Mouse (Mus musculus): ENCODE results near the gene Pip4k2c. TPM values are rescaled to one million over a fixed set of nuclear protein-coding genes. Genes with fewer than 3 reads are reported as not detected.
A peak's percentile ranks its signal among the peaks of the same experiment; 100 is the strongest.

The Pip4k2c gene
- total and polyA plus RNA-seq, 2 experiments from 2014 or later = 15.1 to 18.3 TPM

GRCm38 (mm10) chr10:127170002-127170401 is 41.4 kb downstream of the Pip4k2c start:
- ATAC-seq (ENCODE audit: low FRiP score) = no peak
- H3K4me1 ChIP-seq (ENCODE audit: insufficient read depth, low read length) = peaks cover 8% of the 10 kb centered on the region; the same call in 1 of the 2 replicates
- no peak overlapping the region for H3K27ac ChIP-seq (ENCODE audit: low read depth, low read length)
- peaks cover 18% of the 10 kb centered on the region for H3K36me3 ChIP-seq (ENCODE audit: insufficient read depth, low read length)
- H3K4me2 ChIP-seq (ENCODE audit: low read depth, low read length, poor library complexity, severe bottlenecking) = 0 out of 2 replicates have a peak overlapping the region, but pooled peaks have one; percentile 36
- DNase-seq (ENCODE audit: low spot score) = peak; percentile 64
- TF ChIP-seq CTCF (IDR thresholded peaks at IDR 0.05) = peak; percentile 59
- no peaks in the 10 kb centered on the region for H3K9me3 ChIP-seq (ENCODE audit: low read length)
- 8% methylated on average over 22 of the region's 22 CpGs for WGBS
- peak overlapping the region; percentile 4; the same call in 1 of the 2 replicates for H3K4me3 ChIP-seq (ENCODE audit: low read depth, low read length)
- 0 out of 2 replicates have a peak, but pooled peaks cover 11% of the 10 kb centered on the region for H3K27me3 ChIP-seq (ENCODE audit: insufficient read depth, low read length)
- H3K9ac ChIP-seq (replicated peaks; ENCODE audit: low read length, poor library complexity, severe bottlenecking) = no peak overlapping the region

GRCm38 (mm10) chr10:127167614-127168192 is 43.7 kb downstream of the Pip4k2c start:
- no peak overlapping the region for H3K27ac ChIP-seq (ENCODE audit: low read depth, low read length)
- DNase-seq (ENCODE audit: low spot score) (no peak), ATAC-seq (ENCODE audit: low FRiP score) (no peak)
- peaks cover 18% of the 10 kb centered on the region for H3K36me3 ChIP-seq (ENCODE audit: insufficient read depth, low read length)
- H3K9me3 ChIP-seq (ENCODE audit: low read length) = no peaks in the 10 kb centered on the region
- 0 out of 2 replicates have a peak, but pooled peaks cover 11% of the 10 kb centered on the region for H3K27me3 ChIP-seq (ENCODE audit: insufficient read depth, low read length)
- 61% methylated on average over 10 of the region's 10 CpGs for WGBS
- no peak overlapping the region for H3K4me3 ChIP-seq (ENCODE audit: low read depth, low read length)
- peaks cover 8% of the 10 kb centered on the region; the same call in 1 of the 2 replicates for H3K4me1 ChIP-seq (ENCODE audit: insufficient read depth, low read length)
- no peak for TF ChIP-seq CTCF (IDR thresholded peaks at IDR 0.05)
- H3K4me2 ChIP-seq (ENCODE audit: low read depth, low read length, poor library complexity, severe bottlenecking) = peak overlapping the region; percentile 77
- 0 out of 2 replicates have a peak overlapping the region, but pooled peaks have one; percentile 96 for H3K9ac ChIP-seq (replicated peaks; ENCODE audit: low read length, poor library complexity, severe bottlenecking)

- 0 out of 2 replicates have a peak, but pooled peaks cover 11% of the 10 kb centered on the region for H3K27me3 ChIP-seq (ENCODE audit: insufficient read depth, low read length)
- H3K36me3 ChIP-seq (ENCODE audit: insufficient read depth, low read length) = peaks cover 14% of the 10 kb centered on the region
- peak overlapping the region; percentile 92 for H3K4me3 ChIP-seq (ENCODE audit: low read depth, low read length)
- H3K4me1 ChIP-seq (ENCODE audit: insufficient read depth, low read length) = peaks cover 8% of the 10 kb centered on the region; the same call in 1 of the 2 replicates
- peak overlapping the region; percentile 95 for H3K27ac ChIP-seq (ENCODE audit: low read depth, low read length)
- H3K4me2 ChIP-seq (ENCODE audit: low read depth, low read length, poor library complexity, severe bottlenecking) = peak overlapping the region; percentile 77
- TF ChIP-seq CTCF (IDR thresholded peaks at IDR 0.05) = no peak
- H3K9me3 ChIP-seq (ENCODE audit: low read length) = no peaks in the 10 kb centered on the region
- DNase-seq (ENCODE audit: low spot score) = no peak
- 24% methylated on average over 15 of the region's 15 CpGs for WGBS
- no peak for ATAC-seq (ENCODE audit: low FRiP score)
- H3K9ac ChIP-seq (replicated peaks; ENCODE audit: low read length, poor library complexity, severe bottlenecking) = peak overlapping the region; percentile 96
Observed at GRCm38 (mm10) chr10:127166771-127167613, 44.4 kb downstream of the Pip4k2c start.

GRCm38 (mm10) chr10:127166404-127166715 is 45.0 kb downstream of the Pip4k2c start:
- peaks cover 8% of the 10 kb centered on the region; the same call in 1 of the 2 replicates for H3K4me1 ChIP-seq (ENCODE audit: insufficient read depth, low read length)
- peak overlapping the region; percentile 95 for H3K27ac ChIP-seq (ENCODE audit: low read depth, low read length)
- no peak; the same call in none of the 2 replicates for TF ChIP-seq CTCF (IDR thresholded peaks at IDR 0.05)
- ATAC-seq (ENCODE audit: low FRiP score) (no peak), DNase-seq (ENCODE audit: low spot score) (no peak)
- peak overlapping the region; percentile 96 for H3K9ac ChIP-seq (replicated peaks; ENCODE audit: low read length, poor library complexity, severe bottlenecking)
- peak overlapping the region; percentile 92 for H3K4me3 ChIP-seq (ENCODE audit: low read depth, low read length)
- H3K27me3 ChIP-seq (ENCODE audit: insufficient read depth, low read length) = 0 out of 2 replicates have a peak, but pooled peaks cover 11% of the 10 kb centered on the region
- 2% methylated on average over 11 of the region's 11 CpGs for WGBS
- peak overlapping the region; percentile 77 for H3K4me2 ChIP-seq (ENCODE audit: low read depth, low read length, poor library complexity, severe bottlenecking)
- H3K36me3 ChIP-seq (ENCODE audit: insufficient read depth, low read length) = peaks cover 8% of the 10 kb centered on the region; the same call in 1 of the 2 replicates
- no peaks in the 10 kb centered on the region for H3K9me3 ChIP-seq (ENCODE audit: low read length)

GRCm38 (mm10) chr10:127165654-127166403 is 45.6 kb downstream of the Pip4k2c start:
- peak; percentile 74 for DNase-seq (ENCODE audit: low spot score)

More at GRCm38 (mm10) chr10:127165654-127166403, 45.6 kb downstream of the Pip4k2c start:
- WGBS = under 1% methylated on average over 43 of the region's 56 CpGs
- peak; percentile 61 for ATAC-seq (ENCODE audit: low FRiP score)
- H3K27ac ChIP-seq (ENCODE audit: low read depth, low read length) = peak overlapping the region; percentile 95
- peaks cover 8% of the 10 kb centered on the region; the same call in 1 of the 2 replicates for H3K36me3 ChIP-seq (ENCODE audit: insufficient read depth, low read length)
- 0 out of 2 replicates have a peak, but pooled peaks cover 6% of the 10 kb centered on the region for H3K27me3 ChIP-seq (ENCODE audit: insufficient read depth, low read length)
- H3K9me3 ChIP-seq (ENCODE audit: low read length) = no peaks in the 10 kb centered on the region
- H3K4me1 ChIP-seq (ENCODE audit: insufficient read depth, low read length) = peaks cover 8% of the 10 kb centered on the region; the same call in 1 of the 2 replicates
- peak overlapping the region; percentile 96 for H3K9ac ChIP-seq (replicated peaks; ENCODE audit: low read length, poor library complexity, severe bottlenecking)
- H3K4me3 ChIP-seq (ENCODE audit: low read depth, low read length) = peak overlapping the region; percentile 92
- 0 out of 2 replicates have a peak, but pooled peaks have one; percentile 34 for TF ChIP-seq CTCF (IDR thresholded peaks at IDR 0.05)
- H3K4me2 ChIP-seq (ENCODE audit: low read depth, low read length, poor library complexity, severe bottlenecking) = peak overlapping the region; percentile 77
